Mouse (Mus musculus): ENCODE measurements at regions not wholly inside any gene's neighbourhood (a gene's known extent, or its start where the extent isn't known, plus 50 kb on each side); places are given as distances from the start of the nearest gene placed in this dataset.

DNA sequence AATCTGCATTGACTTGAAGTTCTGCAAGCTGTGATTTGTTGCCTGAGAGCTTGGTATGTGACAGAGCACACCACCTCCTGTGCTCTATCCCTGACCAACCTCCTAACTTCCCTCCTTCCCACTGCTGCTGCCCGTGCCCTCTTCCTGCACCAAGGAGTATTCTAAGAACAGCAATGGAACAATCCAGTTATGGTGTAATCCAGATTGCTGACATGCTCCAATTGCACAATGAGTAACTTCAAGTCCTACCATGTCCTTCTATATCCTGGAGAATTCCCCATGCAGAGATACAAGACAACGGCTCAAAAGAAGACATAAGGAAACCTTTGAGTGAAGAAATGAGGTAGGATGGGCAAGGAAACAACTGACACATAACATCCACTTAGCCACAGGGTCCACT lies 235.5 kb downstream of the Rfpl4b start:
- Histone ChIP-seq H3K4me2 (replicated peaks; ENCODE audit: low read depth, low read length) (no peak overlapping the region), H3K36me3 (ENCODE audit: control insufficient read depth, insufficient read depth, low read length) (no peaks in the 10 kb centered on the region), H3K9ac (ENCODE audit: low read depth, low read length) (no peak overlapping the region), H3K4me1 (ENCODE audit: control insufficient read depth, insufficient read depth, low read length) (no peaks in the 10 kb centered on the region), H3K4me3 (ENCODE audit: low read length) (no peak overlapping the region), H3K27ac (ENCODE audit: low read depth, low read length) (no peak overlapping the region), H3K27me3 (ENCODE audit: control insufficient read depth, insufficient read depth, low read length) (no peaks in the 10 kb centered on the region), H3K9me3 (ENCODE audit: control insufficient read depth, low read length) (no peaks in the 10 kb centered on the region)
- 69% methylated on average over 2 of the region's 2 CpGs for WGBS
- ATAC-seq (ENCODE audit: low FRiP score, low TSS enrichment) = no peak

DNA sequence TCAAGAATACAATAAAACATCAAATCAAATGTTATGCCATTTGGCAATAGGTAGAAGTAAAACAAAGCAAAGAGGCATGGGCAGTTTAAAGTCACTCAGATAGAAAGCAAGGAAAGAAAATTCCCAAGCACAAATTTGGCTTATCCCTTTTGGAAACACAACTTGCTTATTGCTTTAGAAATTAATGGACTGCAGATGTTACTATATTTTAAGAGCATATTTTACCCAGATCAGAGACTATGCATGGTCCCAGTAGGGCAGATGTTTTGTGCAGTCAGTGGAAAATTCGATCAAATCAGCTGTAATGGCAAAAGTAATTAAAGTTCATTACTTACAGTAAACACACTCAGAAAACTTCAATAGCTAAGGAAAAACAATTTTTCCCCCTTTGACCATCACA lies 245.9 kb downstream of the Rfpl4b start:
- Histone ChIP-seq H3K9ac (ENCODE audit: low read depth, low read length) (no peak overlapping the region), H3K4me2 (replicated peaks; ENCODE audit: low read depth, low read length) (no peak overlapping the region), H3K9me3 (ENCODE audit: control insufficient read depth, low read length) (no peaks in the 10 kb centered on the region), H3K4me3 (ENCODE audit: low read length) (no peak overlapping the region), H3K4me1 (ENCODE audit: control insufficient read depth, insufficient read depth, low read length) (no peaks in the 10 kb centered on the region), H3K36me3 (ENCODE audit: control insufficient read depth, insufficient read depth, low read length) (no peaks in the 10 kb centered on the region), H3K27ac (ENCODE audit: low read depth, low read length) (no peak overlapping the region), H3K27me3 (ENCODE audit: control insufficient read depth, insufficient read depth, low read length) (no peaks in the 10 kb centered on the region)
- WGBS = 62% methylated on average over 1 of the region's 1 CpGs
- ATAC-seq (ENCODE audit: low FRiP score, low TSS enrichment) = no peak

DNA sequence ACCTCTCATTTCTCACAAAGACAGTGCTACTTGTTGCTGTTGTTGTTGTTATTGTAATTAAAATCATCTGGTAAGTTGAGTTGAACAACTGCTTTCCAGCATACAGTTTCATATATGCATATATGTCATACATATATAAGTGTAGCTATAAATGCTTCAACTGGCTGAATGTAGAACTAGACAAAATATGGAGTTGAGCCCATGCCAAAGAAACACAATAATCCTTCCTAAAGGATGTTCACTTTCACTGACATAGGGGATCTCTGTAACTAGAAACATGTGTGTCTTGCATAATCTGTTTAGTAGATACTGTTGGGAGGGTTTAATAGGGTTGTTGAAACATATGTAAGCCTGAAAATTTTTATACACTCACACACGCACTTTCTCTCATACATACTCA lies 247.9 kb downstream of the Rfpl4b start:
- H3K27ac ChIP-seq (ENCODE audit: low read depth, low read length) = no peak overlapping the region
- WGBS = 85% methylated on average over 1 of the region's 1 CpGs
- H3K4me2 ChIP-seq (replicated peaks; ENCODE audit: low read depth, low read length) = no peak overlapping the region
- no peak overlapping the region for H3K4me3 ChIP-seq (ENCODE audit: low read length)
- no peak for ATAC-seq (ENCODE audit: low FRiP score, low TSS enrichment)
- no peaks in the 10 kb centered on the region for H3K36me3 ChIP-seq (ENCODE audit: control insufficient read depth, insufficient read depth, low read length)
- H3K4me1 ChIP-seq (ENCODE audit: control insufficient read depth, insufficient read depth, low read length) = no peaks in the 10 kb centered on the region
- H3K9ac ChIP-seq (ENCODE audit: low read depth, low read length) = no peak overlapping the region
- H3K9me3 ChIP-seq (ENCODE audit: control insufficient read depth, low read length) = no peaks in the 10 kb centered on the region
- no peaks in the 10 kb centered on the region for H3K27me3 ChIP-seq (ENCODE audit: control insufficient read depth, insufficient read depth, low read length)

DNA sequence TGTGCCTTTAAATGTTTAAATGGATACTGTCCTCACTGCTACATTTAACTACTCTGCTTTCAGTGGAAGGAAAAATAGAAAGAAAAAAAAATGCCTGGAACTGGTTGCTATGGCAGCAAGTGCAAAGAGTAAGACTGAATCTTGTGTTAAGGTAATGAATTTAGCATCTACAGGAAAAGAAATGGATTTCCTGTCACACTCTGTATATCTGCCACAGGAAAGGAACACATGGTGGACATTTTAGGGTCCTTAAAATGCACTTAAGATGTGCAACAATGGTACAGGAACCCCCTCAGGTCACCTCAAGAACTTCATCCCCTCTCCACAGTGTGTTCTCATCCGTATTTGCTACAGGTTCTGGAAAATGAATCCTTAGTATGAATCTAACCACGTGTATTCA lies 248.4 kb downstream of the Rfpl4b start:
- 79% methylated on average over 2 of the region's 2 CpGs for WGBS
- H3K9me3 ChIP-seq (ENCODE audit: control insufficient read depth, low read length) = no peaks in the 10 kb centered on the region
- no peaks in the 10 kb centered on the region for H3K36me3 ChIP-seq (ENCODE audit: control insufficient read depth, insufficient read depth, low read length)
- H3K4me3 ChIP-seq (ENCODE audit: low read length) = no peak overlapping the region
- H3K4me1 ChIP-seq (ENCODE audit: control insufficient read depth, insufficient read depth, low read length) = no peaks in the 10 kb centered on the region
- H3K27me3 ChIP-seq (ENCODE audit: control insufficient read depth, insufficient read depth, low read length) = no peaks in the 10 kb centered on the region
- H3K4me2 ChIP-seq (replicated peaks; ENCODE audit: low read depth, low read length) = no peak overlapping the region
- no peak overlapping the region for H3K27ac ChIP-seq (ENCODE audit: low read depth, low read length)
- no peak for ATAC-seq (ENCODE audit: low FRiP score, low TSS enrichment)
- no peak overlapping the region for H3K9ac ChIP-seq (ENCODE audit: low read depth, low read length)

DNA sequence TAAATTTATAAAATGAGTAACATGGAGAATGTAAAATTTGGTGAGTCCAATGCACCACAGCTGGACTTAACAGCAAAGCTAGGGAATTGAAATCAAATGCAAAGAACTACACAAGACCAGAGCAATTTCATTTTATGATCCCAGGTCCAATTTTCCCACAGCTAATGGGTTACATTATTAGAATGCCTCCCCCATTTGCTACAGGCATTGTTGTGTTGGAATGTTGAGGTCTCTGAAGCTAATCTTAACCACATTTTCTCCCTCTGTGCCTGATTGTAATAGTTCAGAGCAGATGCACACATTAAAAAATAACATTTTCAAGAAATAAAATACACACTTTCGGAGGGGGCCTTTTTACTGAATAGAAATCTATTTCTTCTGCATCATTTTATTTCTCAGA lies 254.3 kb downstream of the Rfpl4b start:
- H3K4me3 ChIP-seq (ENCODE audit: low read length) = no peak overlapping the region
- no peak for ATAC-seq (ENCODE audit: low FRiP score, low TSS enrichment)
- H3K27ac ChIP-seq (ENCODE audit: low read depth, low read length) = no peak overlapping the region
- no peaks in the 10 kb centered on the region for H3K27me3 ChIP-seq (ENCODE audit: control insufficient read depth, insufficient read depth, low read length)
- WGBS = 88% methylated on average over 1 of the region's 1 CpGs
- no peaks in the 10 kb centered on the region for H3K4me1 ChIP-seq (ENCODE audit: control insufficient read depth, insufficient read depth, low read length)
- no peak overlapping the region for H3K9ac ChIP-seq (ENCODE audit: low read depth, low read length)
- no peak overlapping the region for H3K4me2 ChIP-seq (replicated peaks; ENCODE audit: low read depth, low read length)
- H3K36me3 ChIP-seq (ENCODE audit: control insufficient read depth, insufficient read depth, low read length) = no peaks in the 10 kb centered on the region
- H3K9me3 ChIP-seq (ENCODE audit: control insufficient read depth, low read length) = no peaks in the 10 kb centered on the region

DNA sequence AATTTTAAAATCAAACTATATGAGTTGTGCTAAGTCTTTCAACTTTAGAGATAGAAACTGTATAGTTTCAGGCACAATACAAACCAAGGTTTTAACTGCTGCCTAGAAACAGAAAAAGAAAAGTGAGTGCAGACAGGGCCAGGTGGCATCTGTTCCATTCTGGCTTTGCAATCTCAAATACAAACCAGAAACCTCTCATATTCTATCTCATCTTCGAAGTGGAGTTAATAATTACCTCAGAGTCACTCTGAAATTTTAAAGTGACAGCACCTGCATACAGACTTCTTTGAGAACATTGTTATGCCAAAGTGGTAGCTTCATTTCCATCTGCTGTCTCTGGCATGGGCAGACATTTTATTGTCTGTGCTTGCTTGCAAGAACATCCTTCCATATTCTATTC lies 255.2 kb downstream of the Rfpl4b start:
- Histone ChIP-seq H3K4me3 (ENCODE audit: low read length) (no peak overlapping the region), H3K4me1 (ENCODE audit: control insufficient read depth, insufficient read depth, low read length) (no peaks in the 10 kb centered on the region), H3K36me3 (ENCODE audit: control insufficient read depth, insufficient read depth, low read length) (no peaks in the 10 kb centered on the region), H3K27ac (ENCODE audit: low read depth, low read length) (no peak overlapping the region), H3K9ac (ENCODE audit: low read depth, low read length) (no peak overlapping the region), H3K4me2 (replicated peaks; ENCODE audit: low read depth, low read length) (no peak overlapping the region), H3K27me3 (ENCODE audit: control insufficient read depth, insufficient read depth, low read length) (no peaks in the 10 kb centered on the region), H3K9me3 (ENCODE audit: control insufficient read depth, low read length) (no peaks in the 10 kb centered on the region)
- ATAC-seq (ENCODE audit: low FRiP score, low TSS enrichment) = no peak
- 58% methylated on average over 1 of the region's 1 CpGs for WGBS

DNA sequence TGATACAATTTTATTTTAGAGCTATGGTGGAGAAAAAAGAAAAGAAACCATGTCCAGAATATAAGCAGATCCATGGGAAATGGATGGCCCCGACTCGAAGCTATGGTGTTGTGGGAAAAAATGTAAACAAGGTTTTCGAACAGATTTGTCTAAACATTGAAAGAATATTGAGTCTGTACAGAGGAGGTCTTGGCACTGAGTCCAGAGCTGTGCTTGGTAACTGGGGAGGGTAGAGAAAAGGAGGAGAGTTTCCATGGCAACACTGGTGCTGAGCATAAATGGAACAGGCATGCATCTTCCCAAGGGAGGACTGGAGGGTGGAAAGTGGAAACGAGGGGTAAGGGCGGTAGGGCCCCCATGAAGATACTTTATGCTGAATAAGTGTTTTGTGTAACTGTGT lies 266.5 kb downstream of the Rfpl4b start:
- H3K27ac ChIP-seq (ENCODE audit: low read depth, low read length) = no peak overlapping the region
- ATAC-seq (ENCODE audit: low FRiP score, low TSS enrichment) = no peak
- H3K36me3 ChIP-seq (ENCODE audit: control insufficient read depth, insufficient read depth, low read length) = no peaks in the 10 kb centered on the region
- no peak overlapping the region for H3K4me2 ChIP-seq (replicated peaks; ENCODE audit: low read depth, low read length)
- no peaks in the 10 kb centered on the region for H3K27me3 ChIP-seq (ENCODE audit: control insufficient read depth, insufficient read depth, low read length)
- no peaks in the 10 kb centered on the region for H3K9me3 ChIP-seq (ENCODE audit: control insufficient read depth, low read length)
- no peak overlapping the region for H3K4me3 ChIP-seq (ENCODE audit: low read length)
- H3K9ac ChIP-seq (ENCODE audit: low read depth, low read length) = no peak overlapping the region
- no peaks in the 10 kb centered on the region for H3K4me1 ChIP-seq (ENCODE audit: control insufficient read depth, insufficient read depth, low read length)
- 58% methylated on average over 5 of the region's 5 CpGs for WGBS

DNA sequence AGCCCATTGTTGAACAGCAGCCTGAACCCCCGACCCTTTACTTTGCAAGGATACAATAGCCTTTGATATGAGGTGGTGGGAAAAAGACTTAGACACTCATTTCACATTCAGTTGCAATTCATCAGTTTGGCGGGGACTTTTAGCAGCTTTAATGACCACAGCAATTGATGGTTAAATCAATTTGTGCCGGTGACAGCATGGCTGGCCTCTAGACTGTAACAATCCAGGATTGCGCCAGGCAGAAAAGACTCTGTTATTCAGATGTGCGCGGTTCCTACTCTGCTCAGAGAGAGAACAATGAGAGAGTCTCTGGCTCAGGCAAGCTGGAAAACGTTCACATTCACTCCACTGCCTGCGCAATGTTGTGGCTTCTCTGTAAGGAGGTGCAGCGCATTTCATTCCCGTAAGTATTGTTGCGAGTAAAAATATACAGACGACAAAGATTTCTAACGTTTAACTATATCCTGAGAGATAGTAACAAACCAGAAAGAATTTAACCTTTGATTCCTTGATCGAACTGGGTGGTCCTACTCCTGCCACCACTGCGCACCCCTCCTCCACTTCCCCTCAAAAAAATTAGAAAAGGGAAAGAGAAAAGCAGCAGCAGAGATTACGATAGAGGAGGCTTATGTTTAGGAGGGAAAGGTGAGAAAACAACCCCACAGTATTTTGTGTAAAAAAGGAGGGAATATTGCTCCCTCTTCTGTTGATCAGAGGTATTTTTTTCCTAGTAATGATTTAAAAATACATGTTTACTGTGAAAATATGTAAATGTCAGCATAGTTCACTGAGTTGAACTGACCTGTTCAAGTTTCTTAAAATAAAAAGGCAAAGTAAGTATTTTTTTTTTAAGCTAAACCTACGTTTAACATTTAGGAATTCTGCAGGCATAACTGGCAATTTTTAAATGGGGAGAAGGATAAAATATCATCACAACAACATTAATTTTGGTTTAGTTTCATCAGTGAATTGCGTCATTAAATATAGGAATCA lies 267.6 kb downstream of the Rfpl4b start:
- ATAC-seq (ENCODE audit: low FRiP score, low TSS enrichment) = peak; percentile 78
- H3K4me1 ChIP-seq (ENCODE audit: control insufficient read depth, insufficient read depth, low read length) = no peaks in the 10 kb centered on the region
- no peaks in the 10 kb centered on the region for H3K27me3 ChIP-seq (ENCODE audit: control insufficient read depth, insufficient read depth, low read length)
- 11% methylated on average over 18 of the region's 18 CpGs for WGBS
- H3K27ac ChIP-seq (ENCODE audit: low read depth, low read length) = peak overlapping the region; percentile 60; the same call in 1 of the 2 replicates
- peak overlapping the region; percentile 13; the same call in 1 of the 2 replicates for H3K9ac ChIP-seq (ENCODE audit: low read depth, low read length)
- peak overlapping the region; percentile 24 for H3K4me3 ChIP-seq (ENCODE audit: low read length)
- H3K36me3 ChIP-seq (ENCODE audit: control insufficient read depth, insufficient read depth, low read length) = no peaks in the 10 kb centered on the region
- H3K4me2 ChIP-seq (replicated peaks; ENCODE audit: low read depth, low read length) = peak overlapping the region; percentile 35
- no peaks in the 10 kb centered on the region for H3K9me3 ChIP-seq (ENCODE audit: control insufficient read depth, low read length)

DNA sequence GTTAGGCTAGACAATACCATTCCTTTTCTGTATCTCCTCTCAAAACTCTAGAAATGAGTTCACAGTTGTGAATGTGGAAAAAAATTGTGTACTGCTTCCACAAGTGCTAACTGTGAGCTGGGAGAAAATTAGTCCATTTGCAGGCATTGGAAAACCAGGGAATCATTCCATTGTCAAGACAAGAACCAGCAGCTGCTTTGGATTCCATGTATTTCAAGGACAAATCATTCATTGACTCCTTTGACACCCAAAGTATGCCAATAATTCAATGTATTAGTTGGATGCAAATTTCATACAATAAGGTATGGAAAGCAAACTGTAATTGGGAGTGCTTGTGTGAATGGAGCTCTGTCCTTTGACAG lies 268.3 kb downstream of the Rfpl4b start:
- H3K36me3 ChIP-seq (ENCODE audit: control insufficient read depth, insufficient read depth, low read length) = no peaks in the 10 kb centered on the region
- no peak overlapping the region for H3K4me3 ChIP-seq (ENCODE audit: low read length)
- no peak overlapping the region for H3K27ac ChIP-seq (ENCODE audit: low read depth, low read length)
- no peaks in the 10 kb centered on the region for H3K9me3 ChIP-seq (ENCODE audit: control insufficient read depth, low read length)
- no peak overlapping the region for H3K4me2 ChIP-seq (replicated peaks; ENCODE audit: low read depth, low read length)
- H3K27me3 ChIP-seq (ENCODE audit: control insufficient read depth, insufficient read depth, low read length) = no peaks in the 10 kb centered on the region
- no peak overlapping the region for H3K9ac ChIP-seq (ENCODE audit: low read depth, low read length)
- no peaks in the 10 kb centered on the region for H3K4me1 ChIP-seq (ENCODE audit: control insufficient read depth, insufficient read depth, low read length)
- no peak for ATAC-seq (ENCODE audit: low FRiP score, low TSS enrichment)

All from kidney, embryonic 14.5 days (tissue).